ENCODE assay signal across 8 mouse cellular contexts in genomic region chr13:76383972-76384663, GRCm38 (mm10). TPM values are rescaled to one million over a fixed set of nuclear protein-coding genes. Genes with fewer than 3 reads are reported as not detected.
DNase-seq lines count a peak whose midpoint lies in the region; ATAC-seq and TF ChIP-seq lines count a peak whose summit lies in the region.

TSS of gene Mctp1 (plus strand) at chr13:76384535.

- peaks cover 36% of the 10 kb centered on the region for H3K27me3 ChIP-seq in E14TG2a.4 (ENCODE audit: insufficient read depth, low read length)
- H3K27me3 ChIP-seq in forebrain, embryonic 13.5 days, result peaks cover 21% of the 10 kb centered on the region
- H3K27me3 ChIP-seq in neural tube, embryonic 15.5 days (replicated peaks), result peaks cover 12% of the 10 kb centered on the region; the same call in 1 of the 2 replicates

- peak within 1 kb of the TSS; percentile 99 for H3K4me2 ChIP-seq in forebrain, embryonic 13.5 days
- peak within 1 kb of the TSS; percentile 99 for H3K4me2 ChIP-seq in neural tube, embryonic 15.5 days

- no peak within 1 kb of the TSS for H3K27ac ChIP-seq in forebrain, embryonic 13.5 days
- H3K27ac ChIP-seq in neural tube, embryonic 15.5 days (replicated peaks), result peak within 1 kb of the TSS; percentile 56; the same call in 1 of the 2 replicates

- DNase-seq in heart, postnatal 10 days, result peak; percentile 60 to 65
- DNase-seq in kidney, postnatal 36 days, result peak; percentile 29 to 63
- DNase-seq in lung, adult 18-20 months, result peak; percentile 40 to 50
- peak; percentile 32 for DNase-seq in thymus, postnatal 4 days

- intact Hi-C loops in heart, postnatal 10 days (cut with DNase I), result no loop called here

- TF ChIP-seq CTCF in E14TG2a.4 (conservative IDR thresholded peaks at IDR 0.05; ENCODE audit: low read length), result no peak

- H3K4me3 ChIP-seq in E14TG2a.4 (replicated peaks; ENCODE audit: low read length), result peak within 1 kb of the TSS; percentile 84
- peak within 1 kb of the TSS; percentile 74 for H3K4me3 ChIP-seq in forebrain, embryonic 13.5 days
- H3K4me3 ChIP-seq in neural tube, embryonic 15.5 days (replicated peaks), result peak within 1 kb of the TSS; percentile 70

- peak within 1 kb of the TSS; percentile 74 for H3K9ac ChIP-seq in forebrain, embryonic 13.5 days
- H3K9ac ChIP-seq in neural tube, embryonic 15.5 days (replicated peaks), result peak within 1 kb of the TSS; percentile 65

- peak; percentile 71 for ATAC-seq in cerebellum, adult (ENCODE audit: insufficient number of reproducible peaks, low FRiP score, low TSS enrichment)
- peak; percentile 93 for ATAC-seq in forebrain, embryonic 13.5 days
- peak; percentile 91 for ATAC-seq in neural tube, embryonic 15.5 days (ENCODE audit: low FRiP score)

- H3K4me1 ChIP-seq in E14TG2a.4 (replicated peaks; ENCODE audit: low read depth, low read length), result no peaks in the 10 kb centered on the region
- H3K4me1 ChIP-seq in forebrain, embryonic 13.5 days, result peaks cover 10% of the 10 kb centered on the region; the same call in 1 of the 2 replicates
- peaks cover 15% of the 10 kb centered on the region for H3K4me1 ChIP-seq in neural tube, embryonic 15.5 days

- H3K9me3 ChIP-seq in E14TG2a.4 (ENCODE audit: low read length), result no peaks in the 10 kb centered on the region
- no peaks in the 10 kb centered on the region for H3K9me3 ChIP-seq in forebrain, embryonic 13.5 days (replicated peaks)
- H3K9me3 ChIP-seq in neural tube, embryonic 15.5 days (replicated peaks), result no peaks in the 10 kb centered on the region

- no peaks in the 10 kb centered on the region for H3K36me3 ChIP-seq in E14TG2a.4 (ENCODE audit: insufficient read depth, low read length)
- no peaks in the 10 kb centered on the region for H3K36me3 ChIP-seq in forebrain, embryonic 13.5 days (ENCODE audit: poor library complexity, severe bottlenecking)
- no peaks in the 10 kb centered on the region for H3K36me3 ChIP-seq in neural tube, embryonic 15.5 days

- 0% methylated on average over 38 of the region's 62 CpGs for WGBS in forebrain, embryonic 13.5 days
- WGBS in neural tube, embryonic 15.5 days, result under 1% methylated on average over 56 of the region's 62 CpGs

RNA-seq across cellular contexts. Expression of gene Mctp1, which starts in this region (rescaled TPM):
- 3.1 and 7.7 TPM in 2 replicates for polyA plus RNA-seq in forebrain, embryonic 13.5 days (2015; fragmentation: Nextera tagmentation; extraction: Ambion mirVana)
- total RNA-seq in heart, postnatal 10 days (2021), result 1 to 10 TPM; 1.3 to 1.4 TPM
- 2.0 and 2.1 TPM in 2 replicates for polyA plus RNA-seq in neural tube, embryonic 15.5 days (2015; fragmentation: Nextera tagmentation; extraction: Ambion mirVana)
